Mouse (Mus musculus) layer of hippocampus, postnatal 14 days (tissue): ENCODE measurements around the gene Sprr2b. TPM values are rescaled to one million over a fixed set of nuclear protein-coding genes. Genes with fewer than 3 reads are reported as not detected.
"Not testable (repeated sequence)": the region's sequence is repeated elsewhere in the genome, so short reads cannot be mapped to it uniquely, and the experiment has no call there.

Experiments
- DNase-seq, 2 experiments: peaks; one replicate each; pipeline ENCODE4 v3.0.0; 2021 to 2022; ENCODE audit warnings: low spot score in 2 of 2, mixed read lengths in 1 of 2
- long read RNA-seq, 2 experiments: library from polyadenylated mRNA; stranded (forward); transcript quantifications; one replicate each; pipeline ENCODE4 v2.0.0; 2021
- total RNA-seq, 2 experiments: library from RNA; stranded (reverse); gene quantifications; 2 replicates each; pipeline ENCODE4 v1.2.3; 2021

The Sprr2b gene
- total RNA-seq = not detected
- long read RNA-seq, experiment 1 = 0 reads
- long read RNA-seq, experiment 2 = 0 reads

- no peak for DNase-seq
Measured at GRCm38 (mm10) chr3:92316320-92316719, at the start of gene Sprr2b. TSS of gene Sprr2b (plus strand) at chr3:92316620.

GRCm38 (mm10) chr3:92271414-92271985, 44.9 kb upstream of the Sprr2b start:
- not testable (repeated sequence) for DNase-seq

- DNase-seq = not testable (repeated sequence)
Measured at GRCm38 (mm10) chr3:92273504-92273903, 42.9 kb upstream of the Sprr2b start.

GRCm38 (mm10) chr3:92274018-92274417, 42.4 kb upstream of the Sprr2b start:
- not testable (repeated sequence) for DNase-seq

- not testable (repeated sequence) for DNase-seq
Measured at GRCm38 (mm10) chr3:92279663-92280062, 36.8 kb upstream of the Sprr2b start.

- DNase-seq = not testable (repeated sequence)
Measured at GRCm38 (mm10) chr3:92280963-92281606, 35.3 kb upstream of the Sprr2b start.

- DNase-seq = not testable (repeated sequence)
Measured at GRCm38 (mm10) chr3:92285101-92285500, 31.3 kb upstream of the Sprr2b start, which contains the start of gene Sprr2a3. TSS of gene Sprr2a3 (plus strand) at chr3:92285417.

- not testable (repeated sequence) for DNase-seq
Measured at GRCm38 (mm10) chr3:92288489-92288888, 27.9 kb upstream of the Sprr2b start.

GRCm38 (mm10) chr3:92307406-92307805, 9.0 kb upstream of the Sprr2b start:
- no peak for DNase-seq

- no peak for DNase-seq
Measured at GRCm38 (mm10) chr3:92317384-92317783, 964 bp downstream of the Sprr2b start.

- DNase-seq = no peak
Measured at GRCm38 (mm10) chr3:92336278-92336677, 19.9 kb downstream of the Sprr2b start.

- no peak for DNase-seq
Measured at GRCm38 (mm10) chr3:92338840-92339239, 22.4 kb downstream of the Sprr2b start, which contains the start of gene Sprr2d. TSS of gene Sprr2d (plus strand) at chr3:92339140.

GRCm38 (mm10) chr3:92351843-92352242, 35.4 kb downstream of the Sprr2b start, which contains the start of gene Sprr2e:
TSS of gene Sprr2e (plus strand) at chr3:92352143.
- no peak for DNase-seq

GRCm38 (mm10) chr3:92361619-92362018, 45.2 kb downstream of the Sprr2b start:
- no peak for DNase-seq

- DNase-seq = no peak
Measured at GRCm38 (mm10) chr3:92364887-92365286, 48.5 kb downstream of the Sprr2b start, which contains the start of gene Sprr2f. TSS of gene Sprr2f (plus strand) at chr3:92365187.

Other genes with a start within 250 kb of the Sprr2b start
- gene Lor, start 233.5 kb upstream of the Sprr2b start, total RNA-seq = 1 to 10 TPM; 5.6 to 6.3 TPM
- not detected for gene Prr9, start 192.7 kb upstream of the Sprr2b start, total RNA-seq
- gene Lelp1, start 173.9 kb upstream of the Sprr2b start, total RNA-seq = not detected
- gene Sprr2a1, start 100.8 kb upstream of the Sprr2b start, total RNA-seq = not detected
- gene Sprr2a2, start 100.7 kb upstream of the Sprr2b start, total RNA-seq = not detected
- gene Sprr2a3, start 31.2 kb upstream of the Sprr2b start, total RNA-seq = not detected
- gene Sprr2d, start 22.5 kb downstream of the Sprr2b start, total RNA-seq = not detected
- gene Sprr2e, start 35.5 kb downstream of the Sprr2b start, total RNA-seq = not detected
- not detected for gene Sprr2f, start 48.6 kb downstream of the Sprr2b start, total RNA-seq
- gene Sprr2h, start 69.1 kb downstream of the Sprr2b start, total RNA-seq = not detected
- gene Sprr2i, start 91.4 kb downstream of the Sprr2b start, total RNA-seq = not detected
- gene Sprr2j-ps, start 101.5 kb downstream of the Sprr2b start, total RNA-seq = not detected
- gene Gm9774, start 112.8 kb downstream of the Sprr2b start, total RNA-seq = 1 to 10 TPM; 2.3 to 4.4 TPM
- gene Sprr2k, start 116.0 kb downstream of the Sprr2b start, total RNA-seq = not detected
- not detected for gene Sprr1b, start 122.2 kb downstream of the Sprr2b start, total RNA-seq
- gene Sprr3, start 142.1 kb downstream of the Sprr2b start, total RNA-seq = not detected
- not detected for gene Sprr1a, start 169.3 kb downstream of the Sprr2b start, total RNA-seq
- not detected for gene Sprr4, start 183.9 kb downstream of the Sprr2b start, total RNA-seq
- gene 2310046K23Rik, start 217.9 kb downstream of the Sprr2b start, total RNA-seq = not detected